Mouse (Mus musculus) hindbrain, embryonic 12.5 days (tissue): ENCODE data around the gene Eif4b. TPM values are rescaled to one million over a fixed set of nuclear protein-coding genes. Genes with fewer than 3 reads are reported as not detected.

Experiments
- ATAC-seq: fragments of 200-750 bp; cut with Nextera tagmentation; 2 replicates; pipeline ENCODE4 v1.8.0; 2017; ENCODE audit warnings: moderate TSS enrichment; ENCODE audit not compliant: low FRiP score
- H3K27ac ChIP-seq: fragments of 300-500 bp; sonication (generic); 2 replicates; pipeline ENCODE4 v1.5.1; 2016; ENCODE audit warnings: mild to moderate bottlenecking
- H3K27me3 ChIP-seq: fragments of 300-500 bp; sonication (generic); 2 replicates; pipeline ENCODE4 v1.6.1; 2016; ENCODE audit warnings: mild to moderate bottlenecking
- H3K36me3 ChIP-seq: fragments of 300-500 bp; sonication (generic); 2 replicates; pipeline ENCODE4 v1.6.1; 2016; ENCODE audit warnings: mild to moderate bottlenecking
- H3K4me1 ChIP-seq: fragments of 300-500 bp; sonication (generic); 2 replicates; pipeline ENCODE4 v1.6.1; 2016
- H3K4me2 ChIP-seq: fragments of 300-500 bp; sonication (generic); replicated peaks from 2 replicates; pipeline ENCODE4 v1.6.1; 2016; ENCODE audit warnings: mild to moderate bottlenecking
- H3K4me3 ChIP-seq: fragments of 300-500 bp; sonication (generic); 2 replicates; pipeline ENCODE4 v1.5.1; 2016; ENCODE audit warnings: mild to moderate bottlenecking
- H3K9ac ChIP-seq: fragments of 300-500 bp; sonication (generic); 2 replicates; pipeline ENCODE4 v1.6.1; 2016; ENCODE audit warnings: mild to moderate bottlenecking, moderate library complexity
- H3K9me3 ChIP-seq: fragments of 300-500 bp; sonication (generic); replicated peaks from 2 replicates; pipeline ENCODE4 v1.6.1; 2016; ENCODE audit warnings: mild to moderate bottlenecking
- WGBS: fragments of 180-500 bp; shearing (Covaris S2); methylation state at CpG from one replicate; pipeline ENCODE4 v1.1.7; 2016; 5-methylcytosine and 5-hydroxymethylcytosine counted together
- polyA plus RNA-seq: library from polyadenylated mRNA; unstranded; fragments of >200 nt; fragmentation: Nextera tagmentation; extraction: Ambion mirVana; gene quantifications from 2 replicates; pipeline ENCODE4 v1.2.1, GENCODE M21; 2016

The Eif4b gene
- polyA plus RNA-seq, 1 experiment from 2014 or later = 94.0 TPM

GRCm38 (mm10) chr15:102116753-102117415 is 43.3 kb downstream of the Eif4b start:
- no peak overlapping the region for H3K4me3 ChIP-seq
- no peaks in the 10 kb centered on the region for H3K4me1 ChIP-seq
- 83% methylated on average over 11 of the region's 11 CpGs for WGBS
- H3K36me3 ChIP-seq = peaks cover 67% of the 10 kb centered on the region
- H3K9ac ChIP-seq = no peak overlapping the region
- no peak overlapping the region for H3K4me2 ChIP-seq
- no peak for ATAC-seq
- H3K27me3 ChIP-seq = no peaks in the 10 kb centered on the region
- no peaks in the 10 kb centered on the region for H3K9me3 ChIP-seq
- H3K27ac ChIP-seq = 0 out of 2 replicates have a peak overlapping the region, but pooled peaks have one; percentile 35

GRCm38 (mm10) chr15:102117461-102118443 is 44.2 kb downstream of the Eif4b start:
- no peak for ATAC-seq
- 73% methylated on average over 19 of the region's 19 CpGs for WGBS
- Histone ChIP-seq H3K9ac (no peak overlapping the region), H3K4me1 (no peaks in the 10 kb centered on the region), H3K27me3 (no peaks in the 10 kb centered on the region), H3K27ac (0 out of 2 replicates have a peak overlapping the region, but pooled peaks have one; percentile 35), H3K4me2 (no peak overlapping the region), H3K4me3 (no peak overlapping the region), H3K9me3 (no peaks in the 10 kb centered on the region), H3K36me3 (peaks cover 75% of the 10 kb centered on the region)

GRCm38 (mm10) chr15:102118591-102118990 is 45.0 kb downstream of the Eif4b start:
- H3K4me1 ChIP-seq = no peaks in the 10 kb centered on the region
- ATAC-seq = no peak
- 87% methylated on average over 4 of the region's 4 CpGs for WGBS
- no peak overlapping the region for H3K9ac ChIP-seq
- peaks cover 81% of the 10 kb centered on the region for H3K36me3 ChIP-seq
- H3K4me3 ChIP-seq = no peak overlapping the region
- H3K9me3 ChIP-seq = no peaks in the 10 kb centered on the region
- H3K4me2 ChIP-seq = no peak overlapping the region
- H3K27me3 ChIP-seq = no peaks in the 10 kb centered on the region
- no peak overlapping the region for H3K27ac ChIP-seq

GRCm38 (mm10) chr15:102119121-102119830 is 45.7 kb downstream of the Eif4b start:
- H3K9ac ChIP-seq = no peak overlapping the region
- peaks cover 82% of the 10 kb centered on the region for H3K36me3 ChIP-seq
- no peaks in the 10 kb centered on the region for H3K4me1 ChIP-seq
- H3K4me3 ChIP-seq = no peak overlapping the region
- no peak overlapping the region for H3K27ac ChIP-seq
- no peaks in the 10 kb centered on the region for H3K9me3 ChIP-seq
- no peak overlapping the region for H3K4me2 ChIP-seq
- no peaks in the 10 kb centered on the region for H3K27me3 ChIP-seq
- 76% methylated on average over 8 of the region's 8 CpGs for WGBS
- no peak for ATAC-seq

- Histone ChIP-seq H3K9me3 (no peaks in the 10 kb centered on the region), H3K4me3 (no peak overlapping the region), H3K36me3 (peaks cover 87% of the 10 kb centered on the region), H3K9ac (no peak overlapping the region), H3K4me2 (no peak overlapping the region), H3K4me1 (no peaks in the 10 kb centered on the region), H3K27ac (no peak overlapping the region), H3K27me3 (no peaks in the 10 kb centered on the region)
- WGBS = 85% methylated on average over 2 of the region's 2 CpGs
- no peak for ATAC-seq
These were observed 46.2 kb downstream of the Eif4b start for GRCm38 (mm10) chr15:102119831-102120170.

GRCm38 (mm10) chr15:102120530-102120929 is 47.0 kb downstream of the Eif4b start:
- ATAC-seq = no peak
- Histone ChIP-seq H3K9me3 (no peaks in the 10 kb centered on the region), H3K27me3 (no peaks in the 10 kb centered on the region), H3K9ac (no peak overlapping the region), H3K4me2 (no peak overlapping the region), H3K36me3 (peaks cover 90% of the 10 kb centered on the region), H3K4me3 (no peak overlapping the region), H3K27ac (no peak overlapping the region), H3K4me1 (no peaks in the 10 kb centered on the region)
- 82% methylated on average over 5 of the region's 5 CpGs for WGBS

GRCm38 (mm10) chr15:102126303-102126702 is 52.7 kb downstream of the Eif4b start:
- 83% methylated on average over 2 of the region's 2 CpGs for WGBS
- H3K27me3 ChIP-seq = no peaks in the 10 kb centered on the region
- peaks cover 86% of the 10 kb centered on the region for H3K36me3 ChIP-seq
- H3K4me3 ChIP-seq = no peak overlapping the region
- H3K9me3 ChIP-seq = no peaks in the 10 kb centered on the region
- no peak overlapping the region for H3K27ac ChIP-seq
- no peak overlapping the region for H3K4me2 ChIP-seq
- no peaks in the 10 kb centered on the region for H3K4me1 ChIP-seq
- H3K9ac ChIP-seq = no peak overlapping the region
- ATAC-seq = no peak

GRCm38 (mm10) chr15:102133314-102133713 is 59.7 kb downstream of the Eif4b start:
- no peak overlapping the region for H3K4me2 ChIP-seq
- no peak overlapping the region for H3K27ac ChIP-seq
- no peak for ATAC-seq
- no peak overlapping the region for H3K4me3 ChIP-seq
- H3K9ac ChIP-seq = no peak overlapping the region
- H3K27me3 ChIP-seq = no peaks in the 10 kb centered on the region
- 86% methylated on average over 9 of the region's 9 CpGs for WGBS
- H3K9me3 ChIP-seq = no peaks in the 10 kb centered on the region
- peaks cover 14% of the 10 kb centered on the region; the same call in 1 of the 2 replicates for H3K4me1 ChIP-seq
- peaks cover 45% of the 10 kb centered on the region for H3K36me3 ChIP-seq

- WGBS = 90% methylated on average over 2 of the region's 2 CpGs
- no peaks in the 10 kb centered on the region for H3K27me3 ChIP-seq
These were observed 61.1 kb downstream of the Eif4b start for GRCm38 (mm10) chr15:102134709-102135108.

GRCm38 (mm10) chr15:102135522-102136128 is 62.1 kb downstream of the Eif4b start:
- no peaks in the 10 kb centered on the region for H3K9me3 ChIP-seq
- ATAC-seq = peak; percentile 85
- 3% methylated on average over 35 of the region's 35 CpGs for WGBS
- peak overlapping the region; percentile 59 for H3K4me2 ChIP-seq
- H3K27me3 ChIP-seq = no peaks in the 10 kb centered on the region
- H3K4me3 ChIP-seq = peak overlapping the region; percentile 93
- peak overlapping the region; percentile 88 for H3K9ac ChIP-seq
- peaks cover 24% of the 10 kb centered on the region for H3K36me3 ChIP-seq
- peaks cover 14% of the 10 kb centered on the region; the same call in 1 of the 2 replicates for H3K4me1 ChIP-seq
- H3K27ac ChIP-seq = peak overlapping the region; percentile 86

More at GRCm38 (mm10) chr15:102134709-102135108, 61.1 kb downstream of the Eif4b start:
- Histone ChIP-seq H3K4me2 (peak overlapping the region; percentile 59; the same call in 1 of the 2 replicates), H3K4me1 (peaks cover 14% of the 10 kb centered on the region; the same call in 1 of the 2 replicates), H3K9me3 (no peaks in the 10 kb centered on the region), H3K4me3 (no peak overlapping the region), H3K27ac (no peak overlapping the region), H3K9ac (no peak overlapping the region), H3K36me3 (peaks cover 33% of the 10 kb centered on the region)
- no peak for ATAC-seq

- under 1% methylated on average over 50 of the region's 50 CpGs for WGBS
These were observed 62.7 kb downstream of the Eif4b start, which contains the start of gene Spryd3 for GRCm38 (mm10) chr15:102136129-102136758. Gene Spryd3 (minus strand): TSS chr15:102136234.

More at GRCm38 (mm10) chr15:102136129-102136758, 62.7 kb downstream of the Eif4b start, which contains the start of gene Spryd3:
- Histone ChIP-seq H3K36me3 (peaks cover 18% of the 10 kb centered on the region), H3K27ac (peak within 1 kb of the TSS; percentile 86), H3K4me3 (peak within 1 kb of the TSS; percentile 93), H3K4me2 (peak within 1 kb of the TSS; percentile 59), H3K9ac (peak within 1 kb of the TSS; percentile 88), H3K27me3 (no peaks in the 10 kb centered on the region), H3K9me3 (no peaks in the 10 kb centered on the region), H3K4me1 (peaks cover 14% of the 10 kb centered on the region; the same call in 1 of the 2 replicates)
- ATAC-seq = peak; percentile 99
